Mouse (Mus musculus) C2C12 (cell line): ENCODE results near the gene Ly9.

ENCODE experiments used
- CTCF ChIP-seq: IDR thresholded peaks from one replicate; pipeline ENCODE4 v1.5.1; 2011; ENCODE audit not compliant: control insufficient read depth, insufficient read depth, insufficient read length
- MYOD1 ChIP-seq: IDR thresholded peaks from one replicate; pipeline ENCODE4 v1.6.1; 2011; ENCODE audit warnings: low read depth; ENCODE audit not compliant: control insufficient read depth, insufficient read length
- MYOG ChIP-seq: IDR thresholded peaks from one replicate; pipeline ENCODE4 v1.6.1; 2011; ENCODE audit not compliant: control insufficient read depth, insufficient read length; ENCODE audit errors: extremely low read depth
- USF1 ChIP-seq: IDR thresholded peaks from one replicate; pipeline ENCODE4 v1.6.1; 2011; ENCODE audit warnings: low read depth, mild to moderate bottlenecking, control low read depth, moderate library complexity

DNA sequence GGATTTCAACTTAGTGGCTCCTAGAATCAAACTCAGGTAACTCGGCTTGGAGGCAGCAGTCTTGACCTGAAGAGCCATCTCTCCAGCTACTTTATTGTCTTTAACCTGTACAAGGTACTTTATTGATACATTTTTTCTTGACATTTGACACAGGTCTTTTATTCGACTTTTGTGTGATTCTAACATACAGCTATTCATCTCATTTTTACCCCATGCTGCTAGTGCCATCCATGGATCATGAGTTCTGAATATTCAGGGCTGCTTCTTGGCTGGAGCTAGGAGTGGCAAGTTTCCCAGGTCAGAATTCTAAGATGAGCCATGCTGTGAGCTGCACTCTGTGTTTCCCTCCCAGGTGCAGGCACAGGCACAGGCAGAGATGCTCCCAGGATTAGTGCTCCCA lies 55.0 kb downstream of the Ly9 start:
- no peak for TF ChIP-seq CTCF
- no peak for TF ChIP-seq MYOG
- TF ChIP-seq MYOD1 = no peak
- no peak for TF ChIP-seq USF1
